Mouse (Mus musculus): Measurements from ENCODE around the gene Abcc1.

- TF ChIP-seq CTCF (conservative IDR thresholded peaks at IDR 0.05; ENCODE audit: low read length), result no peak
- TF ChIP-seq NANOG (IDR thresholded peaks at IDR 0.05; ENCODE audit: borderline replicate concordance, low read length), result no peak
Observed at GRCm38 (mm10) chr16:14412551-14412950, 51.2 kb downstream of the Abcc1 start.
